Mouse (Mus musculus) limb, embryonic 14.5 days (tissue): Measurements from ENCODE around the gene Adcy9. TPM values are rescaled to one million over a fixed set of nuclear protein-coding genes. Genes with fewer than 3 reads are reported as not detected.

Experiments
- ATAC-seq: fragments of 200-750 bp; cut with Nextera tagmentation; 2 replicates; pipeline ENCODE4 v1.8.0; 2017; ENCODE audit warnings: low read depth, moderate number of reproducible peaks, moderate TSS enrichment; ENCODE audit not compliant: low FRiP score
- DNase-seq: peaks from one replicate; pipeline ENCODE4 v3.0.0-alpha.2; 2015; ENCODE audit warnings: low spot score
- H3K27ac ChIP-seq: fragments of 300-500 bp; sonication (generic); replicated peaks from 2 replicates; pipeline ENCODE4 v1.5.1; 2014; ENCODE audit warnings: low read depth, mild to moderate bottlenecking, low read length, moderate library complexity, mixed read lengths
- H3K27me3 ChIP-seq: fragments of 300-500 bp; sonication (generic); 2 replicates; pipeline ENCODE4 v1.6.1; 2014; ENCODE audit warnings: low read length, mixed read lengths; ENCODE audit not compliant: control insufficient read depth, insufficient read depth
- H3K36me3 ChIP-seq: fragments of 300-500 bp; sonication (generic); 2 replicates; pipeline ENCODE4 v1.6.1; 2014; ENCODE audit warnings: mild to moderate bottlenecking, low read length, moderate library complexity, mixed read lengths; ENCODE audit not compliant: control insufficient read depth, insufficient read depth
- H3K4me1 ChIP-seq: fragments of 300-500 bp; sonication (generic); 2 replicates; pipeline ENCODE4 v1.6.1; 2014; ENCODE audit warnings: antibody characterized with exemption, low read length, mixed read lengths; ENCODE audit not compliant: control insufficient read depth, insufficient read depth
- H3K4me2 ChIP-seq: fragments of 300-500 bp; sonication (generic); replicated peaks from 2 replicates; pipeline ENCODE4 v1.6.1; 2014; ENCODE audit warnings: low read depth, mild to moderate bottlenecking, low read length, moderate library complexity; ENCODE audit not compliant: severe bottlenecking
- H3K4me3 ChIP-seq: fragments of 300-500 bp; sonication (generic); replicated peaks from 2 replicates; pipeline ENCODE4 v1.5.1; 2014; ENCODE audit warnings: low read length
- H3K9ac ChIP-seq: fragments of 300-500 bp; sonication (generic); 2 replicates; pipeline ENCODE4 v1.6.1; 2014; ENCODE audit warnings: mild to moderate bottlenecking, low read depth, low read length, moderate library complexity; ENCODE audit not compliant: severe bottlenecking
- H3K9me3 ChIP-seq: fragments of 300-500 bp; sonication (generic); 2 replicates; pipeline ENCODE4 v1.6.1; 2016; ENCODE audit warnings: low read length; ENCODE audit not compliant: control insufficient read depth
- POLR2A ChIP-seq: fragments of 200-500 bp; IDR thresholded peaks from 2 replicates; pipeline ENCODE4 v1.8.0; 2012; ENCODE audit warnings: inconsistent platforms, mild to moderate bottlenecking, moderate library complexity, borderline replicate concordance; ENCODE audit not compliant: insufficient read depth, insufficient read length; ENCODE audit errors: extremely low read depth
- WGBS: fragments of 180-500 bp; shearing (Covaris S2); extraction: QIAGEN DNeasy Blood & Tissue Kit; methylation state at CpG from one replicate; pipeline ENCODE4 v1.1.7; 2014; 5-methylcytosine and 5-hydroxymethylcytosine counted together
- polyA plus RNA-seq, 2 experiments: library from polyadenylated mRNA; depleted of rRNA in 1 of 2; stranded (reverse) in 1 of 2; unstranded in 1 of 2; fragments of >200 nt; fragmentation: Nextera tagmentation in 1 of 2; extraction: Ambion mirVana in 1 of 2; gene quantifications; 2 replicates each; pipeline versions ENCODE4 v1.2.1 to v1.2.3; 2012 to 2014

The Adcy9 gene
- polyA plus RNA-seq, 2 experiments, result 2.4 to 3.2 TPM

DNA sequence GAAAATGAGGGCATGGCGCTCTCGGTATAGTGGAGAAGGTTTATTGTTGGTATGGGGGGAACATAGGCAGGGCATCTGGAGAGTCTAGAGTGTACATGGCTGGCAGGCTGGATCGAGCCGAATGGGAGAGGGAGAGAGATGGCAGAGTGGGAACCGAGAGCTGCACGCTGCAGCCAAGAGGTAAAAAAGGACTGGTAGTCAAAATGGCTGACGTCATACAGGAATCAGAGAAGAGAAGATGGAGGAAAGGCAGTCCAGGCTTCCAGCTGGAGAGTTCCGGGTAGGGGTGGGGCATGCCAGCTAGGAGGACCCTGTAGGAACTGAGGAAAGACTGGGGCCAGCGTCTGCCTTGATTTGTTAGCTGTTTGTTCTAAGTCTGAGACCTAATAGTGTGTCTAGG, 139.3 kb downstream of the Adcy9 start:
- Histone ChIP-seq H3K9ac (no peak overlapping the region), H3K4me3 (no peak overlapping the region), H3K9me3 (no peaks in the 10 kb centered on the region), H3K4me1 (peaks cover 3% of the 10 kb centered on the region; the same call in 1 of the 2 replicates), H3K36me3 (no peaks in the 10 kb centered on the region), H3K27ac (no peak overlapping the region), H3K27me3 (no peaks in the 10 kb centered on the region), H3K4me2 (no peak overlapping the region)
- no peak for TF ChIP-seq POLR2A
- DNase-seq, result no peak
- no peak for ATAC-seq
- WGBS, result 74% methylated on average over 9 of the region's 9 CpGs

DNA sequence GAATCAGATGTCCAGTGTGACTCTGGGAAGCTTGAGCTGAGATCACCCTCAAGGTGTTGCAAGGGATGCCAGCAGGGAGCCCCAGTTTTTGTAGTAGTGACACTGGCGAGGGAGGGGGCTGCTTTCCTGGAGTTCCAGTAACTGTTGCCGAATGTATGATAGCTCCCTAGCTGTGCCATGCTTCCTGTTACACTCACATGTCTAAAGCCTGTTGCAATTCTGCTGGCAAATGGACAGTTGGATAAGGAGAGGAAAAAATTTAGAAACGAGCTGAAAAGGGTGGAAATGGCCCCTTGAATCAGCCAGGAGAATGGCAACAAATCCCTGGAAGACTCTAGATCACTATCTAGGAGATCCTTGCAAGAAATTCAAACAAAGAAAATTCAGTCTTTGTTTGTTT, 140.7 kb downstream of the Adcy9 start:
- Histone ChIP-seq H3K27ac (no peak overlapping the region), H3K4me1 (peaks cover 3% of the 10 kb centered on the region; the same call in 1 of the 2 replicates), H3K4me2 (no peak overlapping the region), H3K9me3 (no peaks in the 10 kb centered on the region), H3K27me3 (no peaks in the 10 kb centered on the region), H3K4me3 (no peak overlapping the region), H3K9ac (no peak overlapping the region), H3K36me3 (no peaks in the 10 kb centered on the region)
- WGBS, result 73% methylated on average over 3 of the region's 3 CpGs
- TF ChIP-seq POLR2A, result no peak
- ATAC-seq, result no peak
- DNase-seq, result no peak

DNA sequence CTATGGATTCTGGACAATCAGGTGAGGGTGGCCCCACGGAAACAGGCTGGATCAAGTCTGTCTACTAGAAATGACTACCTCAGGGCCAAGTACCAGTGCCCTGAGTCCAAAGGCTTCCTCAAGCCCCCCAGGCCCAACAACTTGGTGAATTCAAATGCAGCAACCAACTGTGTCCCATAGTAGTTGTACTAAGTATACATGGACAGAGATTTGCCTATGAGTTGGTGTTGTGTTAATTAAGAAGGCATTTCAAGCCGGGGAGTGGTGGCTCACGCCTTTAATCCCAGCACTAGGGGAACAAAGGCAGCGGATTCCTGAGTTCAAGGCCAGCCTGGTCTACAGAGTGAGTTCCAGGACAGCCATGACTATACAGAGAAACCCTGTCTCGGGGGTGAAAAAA, 143.7 kb downstream of the Adcy9 start:
- 82% methylated on average over 5 of the region's 5 CpGs for WGBS
- no peak for TF ChIP-seq POLR2A
- Histone ChIP-seq H3K27ac (no peak overlapping the region), H3K4me3 (no peak overlapping the region), H3K36me3 (no peaks in the 10 kb centered on the region), H3K27me3 (no peaks in the 10 kb centered on the region), H3K9ac (no peak overlapping the region), H3K4me2 (no peak overlapping the region), H3K4me1 (peaks cover 13% of the 10 kb centered on the region), H3K9me3 (no peaks in the 10 kb centered on the region)
- no peak for DNase-seq
- ATAC-seq, result no peak

DNA sequence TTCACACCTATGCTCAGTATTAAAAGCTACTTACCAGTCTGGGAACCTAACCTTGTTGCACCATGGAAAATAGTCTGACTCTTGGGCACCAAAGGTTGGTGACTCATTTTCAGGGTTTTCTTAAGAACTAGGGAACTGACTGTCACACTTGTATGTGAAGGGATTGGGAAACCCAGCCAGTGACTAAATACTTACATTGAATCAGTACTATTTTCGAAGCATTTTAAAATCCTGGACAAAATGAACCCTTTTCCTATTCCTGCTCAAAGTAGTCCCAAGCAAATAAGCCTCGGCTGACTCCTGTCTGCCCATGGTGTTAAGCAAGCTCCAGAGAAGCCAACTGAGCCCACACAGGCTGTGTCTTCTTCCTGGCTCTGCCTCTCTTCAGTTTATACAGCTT, 144.1 kb downstream of the Adcy9 start:
- H3K4me1 ChIP-seq, result peaks cover 17% of the 10 kb centered on the region
- no peak overlapping the region for H3K4me2 ChIP-seq
- no peak for DNase-seq
- no peak overlapping the region for H3K27ac ChIP-seq
- H3K9ac ChIP-seq, result no peak overlapping the region
- TF ChIP-seq POLR2A, result no peak
- no peaks in the 10 kb centered on the region for H3K36me3 ChIP-seq
- no peaks in the 10 kb centered on the region for H3K9me3 ChIP-seq
- H3K4me3 ChIP-seq, result no peak overlapping the region
- no peaks in the 10 kb centered on the region for H3K27me3 ChIP-seq
- WGBS, result 75% methylated on average over 2 of the region's 2 CpGs
- ATAC-seq, result no peak

DNA sequence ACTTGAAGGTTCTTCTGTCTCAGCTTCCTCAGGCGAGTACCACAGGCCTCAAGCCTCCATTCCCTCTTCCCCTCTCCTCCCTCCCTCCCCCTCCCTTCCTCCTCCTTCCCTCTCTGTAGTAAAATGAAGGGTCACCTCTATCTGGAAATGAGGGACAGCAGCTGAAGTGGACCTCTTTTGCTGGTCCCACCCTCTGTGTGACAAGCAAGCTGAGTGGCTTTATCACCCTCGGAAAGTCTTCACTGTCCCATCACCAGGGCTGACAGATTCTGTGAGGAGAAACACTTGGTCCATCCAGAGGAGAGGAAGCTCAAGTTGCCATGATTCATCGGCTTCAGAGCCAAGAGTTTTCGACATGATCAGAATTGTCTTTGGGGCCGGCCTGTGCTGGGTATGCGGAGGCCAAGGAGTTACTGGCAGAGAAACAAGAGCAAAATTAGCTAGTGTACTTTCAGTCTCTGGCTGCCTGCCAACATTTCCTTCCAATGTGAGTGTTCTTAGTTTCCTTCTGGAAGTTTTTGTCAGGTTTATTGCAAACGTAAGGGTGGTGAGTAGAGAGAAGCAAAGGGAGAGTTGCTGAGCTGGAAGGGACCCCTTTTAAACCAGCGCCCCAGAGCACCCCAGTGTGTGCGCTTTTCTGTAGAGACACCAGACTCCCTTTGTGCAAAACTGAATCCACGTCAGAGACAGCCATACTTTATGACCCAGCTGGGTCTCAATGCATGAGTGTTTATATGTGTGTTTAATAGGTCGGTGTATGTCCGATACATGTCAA, 146.4 kb downstream of the Adcy9 start:
- peaks cover 27% of the 10 kb centered on the region for H3K4me1 ChIP-seq
- H3K4me2 ChIP-seq, result no peak overlapping the region
- H3K9ac ChIP-seq, result no peak overlapping the region
- ATAC-seq (peak; percentile 77), DNase-seq (peak; percentile 96)
- H3K9me3 ChIP-seq, result no peaks in the 10 kb centered on the region
- WGBS, result 38% methylated on average over 12 of the region's 12 CpGs
- no peaks in the 10 kb centered on the region for H3K27me3 ChIP-seq
- TF ChIP-seq POLR2A, result no peak
- no peak overlapping the region for H3K4me3 ChIP-seq
- H3K36me3 ChIP-seq, result no peaks in the 10 kb centered on the region
- peak overlapping the region; percentile 63; the same call in 1 of the 2 replicates for H3K27ac ChIP-seq
